Mouse (Mus musculus): ENCODE measurements around the gene Gpr180.

The Gpr180 gene

GRCm38 (mm10) chr14:118209642-118210041, 72.7 kb downstream of the Gpr180 start:
- no peak for DNase-seq (ENCODE audit: low spot score)

DNA sequence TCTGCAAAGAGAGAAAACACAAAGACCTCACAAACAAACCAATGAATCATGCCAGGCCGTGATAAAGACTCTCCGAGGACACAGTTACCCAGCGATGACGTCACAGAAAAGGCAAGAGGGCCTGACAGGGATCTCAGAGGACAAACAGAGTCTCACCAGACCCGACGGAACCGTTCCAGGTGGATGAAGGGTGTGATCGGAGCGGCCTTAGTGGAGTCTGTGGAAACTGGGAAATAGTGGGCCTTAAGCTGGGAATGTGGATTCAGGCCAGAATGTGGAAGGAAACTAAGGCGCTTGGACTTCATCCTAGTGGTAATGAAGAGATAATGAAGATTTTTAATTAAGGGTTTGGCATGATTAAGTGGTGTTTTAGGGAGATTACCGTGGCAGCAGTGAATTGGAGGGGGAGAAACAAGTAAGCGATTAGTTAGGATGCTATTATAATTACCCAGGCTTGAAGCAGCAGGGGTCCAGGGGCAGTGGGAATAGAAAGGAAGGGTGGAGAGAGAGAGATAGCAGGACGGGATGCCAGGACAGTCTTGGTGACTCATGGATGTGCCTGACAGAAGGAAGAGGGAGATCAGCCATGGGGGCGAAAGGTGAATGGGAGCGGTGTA, 75.3 kb downstream of the Gpr180 start:
- DNase-seq (ENCODE audit: low spot score), result no peak

Data from testis, postnatal 14 days (tissue).